Mouse (Mus musculus) lung, postnatal 0 days (tissue): Measurements from ENCODE around the gene Spock1.

ENCODE experiments used
- CTCF ChIP-seq: IDR thresholded peaks from 2 replicates; pipeline ENCODE4 v1.5.1; 2016; ENCODE audit warnings: antibody characterized with exemption, mild to moderate bottlenecking
- EP300 ChIP-seq: IDR thresholded peaks from 2 replicates; pipeline ENCODE4 v1.6.1; 2016; ENCODE audit warnings: antibody characterized with exemption, mild to moderate bottlenecking, control low read depth

DNA sequence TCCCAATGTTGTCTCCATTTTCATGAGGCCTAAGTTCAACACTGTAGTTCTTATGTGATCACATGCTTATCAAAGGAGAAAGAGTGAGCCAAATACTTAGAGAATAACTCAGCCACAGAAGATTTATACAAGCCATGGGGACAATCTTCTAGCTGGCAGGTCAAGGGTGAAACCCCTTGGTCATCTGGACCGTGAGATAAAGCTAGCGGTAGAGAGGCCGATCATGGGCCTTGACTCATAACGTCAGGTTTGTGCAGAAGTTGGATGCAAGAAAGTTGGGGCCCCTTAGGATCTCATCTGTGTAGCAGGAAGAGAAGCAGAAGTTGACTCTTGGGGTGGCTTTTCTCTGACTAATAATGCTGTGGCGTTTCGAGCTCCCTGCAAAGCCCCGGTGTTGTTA lies 253.8 kb downstream of the Spock1 start:
- TF ChIP-seq CTCF, result no peak
- no peak for TF ChIP-seq EP300
